Mouse (Mus musculus) midbrain, postnatal 0 days (tissue): Measurements from ENCODE around the gene Myzap. TPM values are rescaled to one million over a fixed set of nuclear protein-coding genes. Genes with fewer than 3 reads are reported as not detected.
"Not testable (repeated sequence)": the region's sequence is repeated elsewhere in the genome, so short reads cannot be mapped to it uniquely, and the experiment has no call there.

Source experiments
- ATAC-seq: fragments of 200-750 bp; cut with Nextera tagmentation; 2 replicates; pipeline ENCODE4 v1.8.0; 2017; ENCODE audit warnings: moderate number of reproducible peaks, mild to moderate bottlenecking, moderate TSS enrichment, moderate library complexity; ENCODE audit not compliant: low FRiP score
- DNase-seq: peaks from one replicate; pipeline ENCODE4 v3.0.0-alpha.2; 2015; ENCODE audit warnings: low spot score
- H3K27ac ChIP-seq: fragments of 300-500 bp; sonication (generic); 2 replicates; pipeline ENCODE4 v1.5.1; 2014; ENCODE audit warnings: low read depth, mild to moderate bottlenecking, low read length, mixed read lengths
- H3K27me3 ChIP-seq: fragments of 300-500 bp; sonication (generic); 2 replicates; pipeline ENCODE4 v1.6.1; 2014; ENCODE audit warnings: low read length, control low read depth, mixed read lengths; ENCODE audit not compliant: insufficient read depth
- H3K36me3 ChIP-seq: fragments of 300-500 bp; sonication (generic); 2 replicates; pipeline ENCODE4 v1.6.1; 2014; ENCODE audit warnings: low read length, control low read depth, mixed read lengths; ENCODE audit not compliant: insufficient read depth
- H3K4me1 ChIP-seq: fragments of 300-500 bp; sonication (generic); 2 replicates; pipeline ENCODE4 v1.6.1; 2014; ENCODE audit warnings: mild to moderate bottlenecking, control low read depth, antibody characterized with exemption, low read length, mixed read lengths; ENCODE audit not compliant: insufficient read depth
- H3K4me2 ChIP-seq: fragments of 300-500 bp; sonication (generic); 2 replicates; pipeline ENCODE4 v1.6.1; 2014; ENCODE audit warnings: low read depth, mild to moderate bottlenecking, low read length, mixed read lengths; ENCODE audit not compliant: poor library complexity, severe bottlenecking
- H3K4me3 ChIP-seq: fragments of 300-500 bp; sonication (generic); 2 replicates; pipeline ENCODE4 v1.5.1; 2014; ENCODE audit warnings: low read depth, mild to moderate bottlenecking, low read length, moderate library complexity
- H3K9ac ChIP-seq: fragments of 300-500 bp; sonication (generic); replicated peaks from 2 replicates; pipeline ENCODE4 v1.6.1; 2014; ENCODE audit warnings: mild to moderate bottlenecking, low read length, moderate library complexity, mixed read lengths; ENCODE audit not compliant: poor library complexity, severe bottlenecking
- H3K9me3 ChIP-seq: fragments of 300-500 bp; sonication (generic); 2 replicates; pipeline ENCODE4 v1.6.1; 2016; ENCODE audit warnings: low read length, control low read depth
- CTCF ChIP-seq: IDR thresholded peaks from 2 replicates; pipeline ENCODE4 v1.5.1; 2016; ENCODE audit warnings: antibody characterized with exemption, mild to moderate bottlenecking
- WGBS: fragments of 180-500 bp; shearing (Covaris S2); extraction: QIAGEN DNeasy Blood & Tissue Kit; methylation state at CpG from one replicate; pipeline ENCODE4 v1.1.7; 2014; 5-methylcytosine and 5-hydroxymethylcytosine counted together
- polyA plus RNA-seq: library from polyadenylated mRNA; unstranded; fragments of >200 nt; fragmentation: Nextera tagmentation; extraction: Ambion mirVana; gene quantifications from 2 replicates; pipeline ENCODE4 v1.2.1, GENCODE M21; 2015
- total RNA-seq: library from RNA; depleted of rRNA; stranded (reverse); fragments of >200 nt; gene quantifications from 2 replicates; pipeline ENCODE4 v1.2.3, GENCODE M21; 2014

The Myzap gene
- total and polyA plus RNA-seq, 2 experiments from 2014 or later: 0.99 to 2.1 TPM

- ATAC-seq (no peak), DNase-seq (no peak)
- H3K36me3 ChIP-seq: no peaks in the 10 kb centered on the region
- H3K4me3 ChIP-seq: no peak overlapping the region
- H3K9ac ChIP-seq: no peak overlapping the region
- 63% methylated on average over 3 of the region's 3 CpGs for WGBS
- H3K4me2 ChIP-seq: no peak overlapping the region
- H3K9me3 ChIP-seq: no peaks in the 10 kb centered on the region
- TF ChIP-seq CTCF: no peak
- no peaks in the 10 kb centered on the region for H3K4me1 ChIP-seq
- H3K27me3 ChIP-seq: no peaks in the 10 kb centered on the region; the same call in 1 of the 2 replicates
- no peak overlapping the region for H3K27ac ChIP-seq
These were observed 102.1 kb downstream of the Myzap start for GRCm38 (mm10) chr9:71490076-71490475.

GRCm38 (mm10) chr9:71486127-71486526, 106.0 kb downstream of the Myzap start:
- WGBS: 42% methylated on average over 7 of the region's 7 CpGs
- Histone ChIP-seq H3K4me1 (0 out of 2 replicates have a peak, but pooled peaks cover 3% of the 10 kb centered on the region), H3K27ac (peak overlapping the region; percentile 89; the same call in 1 of the 2 replicates)

GRCm38 (mm10) chr9:71485475-71486094, 106.6 kb downstream of the Myzap start, which contains the start of gene Polr2m:
TSS of gene Polr2m (minus strand) at chr9:71485935.
- DNase-seq (peak; percentile 97), ATAC-seq (peak; percentile 98)
- Histone ChIP-seq H3K36me3 (peaks cover 25% of the 10 kb centered on the region), H3K27me3 (no peaks in the 10 kb centered on the region; the same call in 1 of the 2 replicates), H3K4me3 (peak within 1 kb of the TSS; percentile 77), H3K27ac (peak within 1 kb of the TSS; percentile 89), H3K9ac (peak within 1 kb of the TSS; percentile 80), H3K4me1 (0 out of 2 replicates have a peak, but pooled peaks cover 3% of the 10 kb centered on the region), H3K9me3 (no peaks in the 10 kb centered on the region), H3K4me2 (peak within 1 kb of the TSS; percentile 51)
- WGBS: under 1% methylated on average over 67 of the region's 70 CpGs
- TF ChIP-seq CTCF: no peak

More at GRCm38 (mm10) chr9:71486127-71486526, 106.0 kb downstream of the Myzap start:
- ATAC-seq: no peak
- Histone ChIP-seq H3K27me3 (no peaks in the 10 kb centered on the region; the same call in 1 of the 2 replicates), H3K9ac (0 out of 2 replicates have a peak overlapping the region, but pooled peaks have one; percentile 80), H3K36me3 (peaks cover 19% of the 10 kb centered on the region), H3K9me3 (no peaks in the 10 kb centered on the region), H3K4me3 (peak overlapping the region; percentile 77; the same call in 1 of the 2 replicates), H3K4me2 (peak overlapping the region; percentile 51)
- TF ChIP-seq CTCF: no peak
- DNase-seq: no peak

GRCm38 (mm10) chr9:71484871-71485474, 107.2 kb downstream of the Myzap start:
- no peak for DNase-seq
- Histone ChIP-seq H3K27ac (peak overlapping the region; percentile 89), H3K4me3 (peak overlapping the region; percentile 77), H3K27me3 (no peaks in the 10 kb centered on the region; the same call in 1 of the 2 replicates), H3K9me3 (no peaks in the 10 kb centered on the region), H3K4me2 (peak overlapping the region; percentile 51), H3K4me1 (0 out of 2 replicates have a peak, but pooled peaks cover 3% of the 10 kb centered on the region), H3K36me3 (peaks cover 31% of the 10 kb centered on the region), H3K9ac (peak overlapping the region; percentile 80)
- WGBS: 2% methylated on average over 14 of the region's 14 CpGs
- ATAC-seq: no peak
- no peak for TF ChIP-seq CTCF

GRCm38 (mm10) chr9:71483872-71484271, 108.3 kb downstream of the Myzap start:
- H3K4me3 ChIP-seq, H3K9ac ChIP-seq, H3K4me1 ChIP-seq, H3K27me3 ChIP-seq, H3K4me2 ChIP-seq, H3K27ac ChIP-seq, H3K9me3 ChIP-seq, ATAC-seq, DNase-seq: not testable (repeated sequence)
- peaks cover 42% of the 10 kb centered on the region for H3K36me3 ChIP-seq
- WGBS: 88% methylated on average over 7 of the region's 7 CpGs

GRCm38 (mm10) chr9:71480305-71480704, 111.9 kb downstream of the Myzap start:
- peaks cover 57% of the 10 kb centered on the region for H3K36me3 ChIP-seq
- no peak overlapping the region for H3K4me3 ChIP-seq
- H3K27me3 ChIP-seq: no peaks in the 10 kb centered on the region
- no peak for DNase-seq
- no peak for ATAC-seq
- H3K4me2 ChIP-seq: no peak overlapping the region
- 91% methylated on average over 2 of the region's 2 CpGs for WGBS
- H3K27ac ChIP-seq: no peak overlapping the region
- TF ChIP-seq CTCF: no peak
- H3K9me3 ChIP-seq: no peaks in the 10 kb centered on the region
- H3K4me1 ChIP-seq: 0 out of 2 replicates have a peak, but pooled peaks cover 3% of the 10 kb centered on the region
- H3K9ac ChIP-seq: no peak overlapping the region
